Mouse (Mus musculus) liver, postnatal 0 days (tissue): ENCODE data around the gene Abcc3. TPM values are rescaled to one million over a fixed set of nuclear protein-coding genes. Genes with fewer than 3 reads are reported as not detected.

Experiments used
- ATAC-seq: fragments of 200-750 bp; cut with Nextera tagmentation; 2 replicates; pipeline ENCODE4 v1.8.0; 2017; ENCODE audit warnings: mild to moderate bottlenecking, moderate library complexity
- DNase-seq: peaks from one replicate; pipeline ENCODE4 v3.0.0-alpha.2; 2016
- H3K27ac ChIP-seq: fragments of 300-500 bp; sonication (generic); 2 replicates; pipeline ENCODE4 v1.5.1; 2014; ENCODE audit warnings: antibody characterized with exemption, moderate library complexity, mild to moderate bottlenecking, low read depth
- H3K27me3 ChIP-seq: fragments of 300-500 bp; sonication (generic); 2 replicates; pipeline ENCODE4 v1.6.1; 2014; ENCODE audit warnings: low read length, control low read depth, mixed read lengths; ENCODE audit not compliant: insufficient read depth
- H3K36me3 ChIP-seq: fragments of 300-500 bp; sonication (generic); replicated peaks from 2 replicates; pipeline ENCODE4 v1.6.1; 2014; ENCODE audit warnings: mild to moderate bottlenecking, control low read depth, low read length, moderate library complexity, mixed read lengths; ENCODE audit not compliant: insufficient read depth
- H3K4me1 ChIP-seq: fragments of 300-500 bp; sonication (generic); 2 replicates; pipeline ENCODE4 v1.6.1; 2014; ENCODE audit warnings: antibody characterized with exemption, mild to moderate bottlenecking, control low read depth; ENCODE audit not compliant: insufficient read depth
- H3K4me2 ChIP-seq: fragments of 300-500 bp; sonication (generic); 2 replicates; pipeline ENCODE4 v1.6.1; 2014; ENCODE audit warnings: low read depth, mild to moderate bottlenecking, low read length, moderate library complexity, mixed read lengths
- H3K4me3 ChIP-seq: fragments of 300-500 bp; sonication (generic); 2 replicates; pipeline ENCODE4 v1.5.1; 2014; ENCODE audit warnings: low read depth, low read length
- H3K9ac ChIP-seq: fragments of 300-500 bp; sonication (generic); replicated peaks from 2 replicates; pipeline ENCODE4 v1.6.1; 2014; ENCODE audit warnings: mild to moderate bottlenecking, moderate library complexity
- H3K9me3 ChIP-seq: fragments of 300-500 bp; sonication (generic); 2 replicates; pipeline ENCODE4 v1.6.1; 2016; ENCODE audit warnings: mild to moderate bottlenecking, control low read depth, low read length, mixed read lengths
- CTCF ChIP-seq: sonication (generic); IDR thresholded peaks from 2 replicates; pipeline ENCODE4 v1.5.1; 2016; ENCODE audit warnings: antibody characterized with exemption, low read depth
- EP300 ChIP-seq: IDR thresholded peaks from 2 replicates; pipeline ENCODE4 v1.6.1; 2016; ENCODE audit warnings: antibody characterized with exemption, low read depth, mild to moderate bottlenecking
- WGBS: fragments of 180-500 bp; shearing (Covaris S2); extraction: QIAGEN DNeasy Blood & Tissue Kit; methylation state at CpG from one replicate; pipeline ENCODE4 v1.1.7; 2014; ENCODE audit not compliant: insufficient replicate concordance; 5-methylcytosine and 5-hydroxymethylcytosine counted together
- polyA plus RNA-seq: library from polyadenylated mRNA; unstranded; fragments of >200 nt; fragmentation: Nextera tagmentation; extraction: Ambion mirVana; gene quantifications from 2 replicates; pipeline ENCODE4 v1.2.1, GENCODE M21; 2015

Abcc3 gene
- 6.7 and 8.3 TPM in 2 replicates for polyA plus RNA-seq

- Histone ChIP-seq H3K27ac (peak within 1 kb of the TSS; percentile 26; the same call in 1 of the 2 replicates), H3K4me3 (peak within 1 kb of the TSS; percentile 39), H3K4me1 (peaks cover 12% of the 10 kb centered on the region; the same call in 1 of the 2 replicates), H3K27me3 (no peaks in the 10 kb centered on the region), H3K9me3 (no peaks in the 10 kb centered on the region), H3K36me3 (no peaks in the 10 kb centered on the region), H3K4me2 (peak within 1 kb of the TSS; percentile 70), H3K9ac (peak within 1 kb of the TSS; percentile 48)
- WGBS = 4% methylated on average over 20 of the region's 20 CpGs
- ATAC-seq = peak; percentile 69
- DNase-seq = peak; percentile 73
- TF ChIP-seq CTCF (no peak), EP300 (no peak)
These were observed at the start of gene Abcc3 for GRCm38 (mm10) chr11:94392672-94393109. Abcc3 (minus strand) TSS chr11:94392997.

DNA sequence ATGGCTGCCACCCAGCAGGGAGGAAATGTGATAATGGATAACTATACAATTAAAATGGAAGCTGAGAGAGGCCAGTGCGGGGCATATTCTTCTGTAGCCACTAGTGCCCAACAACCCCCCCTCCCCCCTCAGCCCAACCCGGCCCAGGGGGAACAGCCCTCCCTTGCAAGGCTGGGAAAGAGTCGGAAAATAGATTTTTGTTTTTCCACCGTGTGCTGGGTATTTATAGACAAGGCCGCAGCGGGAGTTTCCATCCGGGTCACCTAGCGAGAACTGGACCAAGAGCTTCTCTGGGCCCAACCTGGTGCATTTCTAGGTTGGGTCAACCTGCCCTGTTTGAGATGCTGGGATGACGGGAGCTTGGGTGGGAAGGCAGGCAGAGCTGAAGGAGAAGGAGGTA lies 49.0 kb upstream of the Abcc3 start:
- no peaks in the 10 kb centered on the region for H3K4me1 ChIP-seq
- no peaks in the 10 kb centered on the region for H3K9me3 ChIP-seq
- H3K36me3 ChIP-seq = no peaks in the 10 kb centered on the region
- H3K4me3 ChIP-seq = no peak overlapping the region
- 80% methylated on average over 9 of the region's 9 CpGs for WGBS
- DNase-seq (no peak), ATAC-seq (no peak)
- no peak for TF ChIP-seq EP300
- TF ChIP-seq CTCF = no peak
- H3K27ac ChIP-seq = no peak overlapping the region
- no peak overlapping the region for H3K4me2 ChIP-seq
- no peak overlapping the region for H3K9ac ChIP-seq
- 0 out of 2 replicates have a peak, but pooled peaks cover 4% of the 10 kb centered on the region for H3K27me3 ChIP-seq

DNA sequence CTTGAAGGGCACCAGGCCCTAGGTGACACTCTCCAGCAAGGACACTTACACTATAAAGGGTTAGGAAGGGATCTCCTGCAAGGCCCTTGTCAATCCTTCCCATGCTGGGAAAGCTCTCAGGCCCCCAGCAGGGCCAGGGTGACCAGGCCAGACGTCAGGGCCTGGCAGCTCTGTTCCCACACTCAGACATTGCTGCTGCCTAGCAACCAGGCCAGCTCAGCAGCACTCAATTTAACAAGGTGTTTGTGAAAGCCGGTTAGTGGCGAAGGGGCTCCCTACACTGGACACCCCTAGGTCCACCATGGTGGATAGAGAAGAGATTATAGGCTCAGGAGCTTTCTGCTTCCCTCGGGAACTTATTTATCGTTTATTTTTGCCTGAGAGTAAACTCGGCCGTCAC lies 48.3 kb upstream of the Abcc3 start:
- ATAC-seq = no peak

DNA sequence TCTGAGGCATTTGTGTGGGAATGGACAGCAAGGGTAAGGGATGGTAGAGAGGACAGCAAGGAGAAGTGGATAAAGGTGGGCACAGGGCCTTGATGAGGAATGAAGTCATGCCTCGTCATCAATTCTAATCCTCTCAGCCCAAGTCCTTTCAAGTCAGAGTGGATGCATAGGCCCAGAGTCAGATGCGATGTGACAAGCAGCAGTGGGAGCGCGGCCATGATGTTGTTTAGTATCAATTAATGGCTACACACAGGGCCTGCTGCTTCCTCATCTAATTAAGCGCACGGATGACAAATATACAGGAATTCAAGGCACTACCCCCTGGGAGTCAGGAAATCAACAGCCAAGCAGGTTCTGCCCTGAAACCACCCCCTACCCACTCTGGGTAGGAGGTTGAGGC lies 47.6 kb upstream of the Abcc3 start:
- DNase-seq (no peak), ATAC-seq (no peak)
- Histone ChIP-seq H3K9ac (no peak overlapping the region), H3K27ac (no peak overlapping the region), H3K27me3 (0 out of 2 replicates have a peak, but pooled peaks cover 2% of the 10 kb centered on the region), H3K4me3 (no peak overlapping the region), H3K9me3 (no peaks in the 10 kb centered on the region), H3K4me1 (no peaks in the 10 kb centered on the region), H3K4me2 (no peak overlapping the region), H3K36me3 (no peaks in the 10 kb centered on the region)
- no peak for TF ChIP-seq CTCF
- no peak for TF ChIP-seq EP300
- WGBS = 89% methylated on average over 6 of the region's 6 CpGs

More for the DNA sequence above, 48.3 kb upstream of the Abcc3 start:
- Histone ChIP-seq H3K27ac (no peak overlapping the region), H3K4me1 (no peaks in the 10 kb centered on the region), H3K27me3 (0 out of 2 replicates have a peak, but pooled peaks cover 4% of the 10 kb centered on the region), H3K36me3 (no peaks in the 10 kb centered on the region), H3K4me3 (no peak overlapping the region), H3K4me2 (no peak overlapping the region), H3K9me3 (no peaks in the 10 kb centered on the region), H3K9ac (no peak overlapping the region)
- 61% methylated on average over 7 of the region's 7 CpGs for WGBS
- no peak for TF ChIP-seq EP300
- TF ChIP-seq CTCF = no peak
- DNase-seq = no peak

DNA sequence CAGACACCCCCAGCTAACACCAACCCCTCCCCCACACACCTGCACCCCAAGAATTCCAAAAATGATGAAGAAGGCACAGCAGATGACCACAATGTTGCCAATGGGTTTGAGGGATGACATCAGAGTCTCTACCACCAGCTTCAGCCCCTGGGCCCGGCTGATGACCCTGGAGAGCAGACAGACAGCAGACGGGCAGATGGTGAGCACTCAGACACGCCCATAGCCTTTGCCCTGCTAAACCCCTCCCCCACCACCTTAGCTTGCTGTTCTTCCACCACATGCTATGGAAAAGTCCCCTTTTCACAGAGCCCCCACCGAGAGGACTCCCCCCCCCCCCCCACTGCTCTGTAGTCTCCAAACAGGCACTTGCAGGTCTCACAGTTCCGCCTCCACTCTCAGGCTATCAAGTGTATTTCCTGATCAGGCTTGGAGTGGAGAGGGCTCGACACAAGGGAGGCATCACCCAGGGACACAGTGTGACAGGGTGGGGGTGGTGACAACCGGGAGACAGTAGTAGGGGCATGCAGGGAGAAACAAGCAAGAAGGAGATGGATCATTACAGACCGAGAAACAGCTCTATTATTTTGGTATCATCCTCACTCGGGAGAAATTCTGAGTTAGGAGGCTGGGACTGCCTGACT lies 36.3 kb upstream of the Abcc3 start:
- H3K27me3 ChIP-seq = peaks cover 10% of the 10 kb centered on the region
- no peak overlapping the region for H3K9ac ChIP-seq
- peaks cover 5% of the 10 kb centered on the region for H3K4me1 ChIP-seq
- DNase-seq (no peak), ATAC-seq (no peak)
- H3K36me3 ChIP-seq = no peaks in the 10 kb centered on the region
- H3K9me3 ChIP-seq = no peaks in the 10 kb centered on the region
- TF ChIP-seq EP300 = no peak
- TF ChIP-seq CTCF = no peak
- WGBS = 35% methylated on average over 9 of the region's 9 CpGs
- H3K4me2 ChIP-seq = no peak overlapping the region
- no peak overlapping the region for H3K4me3 ChIP-seq
- H3K27ac ChIP-seq = no peak overlapping the region

DNA sequence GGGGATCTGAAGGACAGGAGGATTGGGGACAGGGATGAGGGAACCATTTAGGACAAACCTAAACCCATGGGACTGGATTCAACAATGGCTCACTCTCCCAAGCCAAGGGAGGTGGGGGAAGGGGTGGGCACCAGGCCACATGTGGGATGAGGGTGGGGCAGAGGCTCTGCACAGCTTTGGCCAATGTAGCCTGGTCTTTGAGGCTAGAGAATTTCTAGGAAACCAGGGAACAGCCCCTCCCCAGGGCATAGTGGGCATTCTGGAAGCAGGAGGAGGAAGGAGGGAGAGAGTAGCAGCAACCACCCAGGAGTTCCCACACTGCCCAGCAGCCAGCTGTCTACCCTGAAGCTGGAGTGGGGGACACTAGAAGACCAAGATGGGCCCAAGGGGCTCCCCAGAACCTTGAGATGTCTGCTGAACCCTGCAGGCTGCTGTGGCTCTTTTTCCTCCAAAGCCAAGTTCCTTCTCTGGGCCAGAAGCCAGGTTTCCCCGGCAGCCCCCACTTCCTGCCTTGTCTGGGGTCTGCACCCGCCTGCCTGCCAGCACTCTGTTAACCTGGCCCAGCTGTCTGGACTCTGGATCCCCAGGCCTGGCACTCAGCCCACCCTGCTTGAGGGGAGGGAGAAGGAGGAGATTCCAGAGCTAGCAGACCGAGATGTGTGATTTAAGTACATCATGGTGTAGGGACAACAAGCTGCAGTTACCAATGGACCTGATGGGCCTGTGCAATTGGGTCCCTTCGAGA lies 35.5 kb upstream of the Abcc3 start:
- Histone ChIP-seq H3K9ac (no peak overlapping the region), H3K4me1 (peaks cover 5% of the 10 kb centered on the region), H3K27ac (no peak overlapping the region), H3K27me3 (peaks cover 8% of the 10 kb centered on the region; the same call in 1 of the 2 replicates), H3K36me3 (no peaks in the 10 kb centered on the region), H3K9me3 (no peaks in the 10 kb centered on the region), H3K4me2 (no peak overlapping the region), H3K4me3 (no peak overlapping the region)
- 16% methylated on average over 4 of the region's 4 CpGs for WGBS
- no peak for TF ChIP-seq EP300
- TF ChIP-seq CTCF = no peak
- DNase-seq = peak; percentile 62
- ATAC-seq = no peak
